Mouse (Mus musculus): ENCODE data around the gene Dpagt1. TPM values are rescaled to one million over a fixed set of nuclear protein-coding genes. Genes with fewer than 3 reads are reported as not detected.

The Dpagt1 gene
- polyA plus RNA-seq, 1 experiment: 47.4 TPM

DNA sequence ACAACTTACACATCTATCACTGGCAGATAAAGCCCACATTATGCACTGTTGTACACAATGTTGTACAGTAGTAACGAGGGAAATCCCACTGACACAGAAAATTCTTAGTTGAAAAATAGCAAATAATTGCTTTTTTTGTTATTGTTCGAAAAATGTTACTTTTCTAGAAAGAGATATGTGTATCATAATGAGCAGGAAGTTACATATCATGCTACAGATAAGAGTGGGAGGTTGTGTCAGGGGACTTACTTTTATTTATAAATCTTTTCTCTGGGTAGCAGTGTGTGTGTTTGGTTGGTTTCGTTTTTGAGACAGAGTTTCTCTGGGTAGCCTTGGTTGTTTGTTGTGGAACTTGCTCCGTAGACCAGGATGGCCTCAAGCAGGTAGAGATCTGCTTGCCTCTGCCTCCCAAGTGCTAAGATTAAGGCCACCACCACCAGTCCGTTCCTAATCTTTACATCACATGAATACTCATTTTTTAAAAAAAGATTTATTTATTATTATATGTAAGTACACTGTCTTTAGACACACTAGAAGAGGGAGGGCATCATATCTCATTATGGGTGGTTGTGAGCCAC, 52.4 kb downstream of the Dpagt1 start:
- Histone ChIP-seq H3K27me3 (ENCODE audit: control insufficient read depth, insufficient read depth, low read length) (no peaks in the 10 kb centered on the region), H3K4me3 (ENCODE audit: low read depth, low read length) (no peak overlapping the region), H3K36me3 (ENCODE audit: control insufficient read depth, insufficient read depth, low read length) (peaks cover 21% of the 10 kb centered on the region), H3K27ac (ENCODE audit: insufficient read depth, low read depth, low read length) (peak overlapping the region; percentile 83), H3K4me1 (ENCODE audit: control insufficient read depth, insufficient read depth, insufficient read length, low read length) (peaks cover 5% of the 10 kb centered on the region; the same call in 1 of the 2 replicates)
- WGBS: 36% methylated on average over 5 of the region's 5 CpGs
- TF ChIP-seq CTCF (IDR thresholded peaks at IDR 0.05; ENCODE audit: extremely low read depth, insufficient read length, insufficient replicate concordance, low read depth, low read length): no peak
- TF ChIP-seq POLR2A (IDR thresholded peaks at IDR 0.05; ENCODE audit: low read depth, low read length): no peak

DNA sequence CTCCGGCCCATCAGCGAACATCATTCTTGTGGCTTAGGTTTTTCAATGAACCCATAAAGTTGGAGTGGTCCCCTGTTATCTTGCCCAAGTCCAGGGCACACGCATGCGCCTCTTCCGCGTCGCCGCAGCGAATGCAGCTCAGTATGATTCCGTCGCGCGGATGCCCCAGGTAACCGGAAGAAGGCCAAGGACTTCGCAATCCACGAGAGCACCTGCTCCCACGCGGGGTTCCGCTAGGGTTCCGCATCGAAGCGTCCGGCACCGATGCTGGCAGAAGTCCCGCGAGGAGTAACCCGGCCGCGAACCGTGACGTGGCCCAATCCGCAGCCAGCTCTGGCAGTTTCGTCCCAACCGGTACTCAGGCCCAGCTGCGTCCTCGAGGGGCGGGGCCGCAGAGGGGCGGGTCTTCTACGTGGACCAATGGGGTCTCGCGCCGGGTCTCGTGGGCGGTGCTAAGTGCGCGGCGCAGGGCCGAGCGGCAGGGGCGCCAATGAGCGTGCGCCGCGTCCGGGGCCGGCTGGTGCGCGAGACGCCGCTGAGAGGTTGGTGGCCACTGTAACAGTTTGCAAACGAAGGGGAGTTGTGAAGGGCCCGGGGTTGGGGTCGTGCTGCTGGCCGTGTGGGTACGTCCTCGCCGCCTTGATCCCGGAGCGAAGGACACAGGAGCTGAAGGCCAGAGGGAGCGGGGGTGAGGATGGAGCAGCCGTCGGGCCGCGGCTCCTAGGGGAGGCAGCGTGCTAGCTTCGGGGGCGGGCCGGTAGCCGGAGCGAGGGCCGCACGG, 53.4 kb downstream of the Dpagt1 start, which contains the start of gene Hyou1:
Gene Hyou1, plus strand, starts transcription at position 437 of the 781 bp plus-strand sequence.
- peak within 1 kb of the TSS; percentile 83 for H3K4me3 ChIP-seq (ENCODE audit: low read depth, low read length)
- peak within 1 kb of the TSS; percentile 83 for H3K27ac ChIP-seq (ENCODE audit: insufficient read depth, low read depth, low read length)
- H3K4me1 ChIP-seq (ENCODE audit: control insufficient read depth, insufficient read depth, insufficient read length, low read length): peaks cover 3% of the 10 kb centered on the region; the same call in 1 of the 2 replicates
- peaks cover 30% of the 10 kb centered on the region for H3K36me3 ChIP-seq (ENCODE audit: control insufficient read depth, insufficient read depth, low read length)
- TF ChIP-seq POLR2A (IDR thresholded peaks at IDR 0.05; ENCODE audit: low read depth, low read length) (peak; percentile 88), CTCF (IDR thresholded peaks at IDR 0.05; ENCODE audit: extremely low read depth, insufficient read length, insufficient replicate concordance, low read depth, low read length) (no peak)
- no peaks in the 10 kb centered on the region for H3K27me3 ChIP-seq (ENCODE audit: control insufficient read depth, insufficient read depth, low read length)
- WGBS: under 1% methylated on average over 83 of the region's 83 CpGs

GRCm38 (mm10) chr9:44379862-44380261, 54.0 kb downstream of the Dpagt1 start:
- peak overlapping the region; percentile 24 for H3K27ac ChIP-seq (ENCODE audit: insufficient read depth, low read depth, low read length)
- H3K27me3 ChIP-seq (ENCODE audit: control insufficient read depth, insufficient read depth, low read length): no peaks in the 10 kb centered on the region
- WGBS: 2% methylated on average over 15 of the region's 15 CpGs
- peak overlapping the region; percentile 83 for H3K4me3 ChIP-seq (ENCODE audit: low read depth, low read length)
- peaks cover 3% of the 10 kb centered on the region; the same call in 1 of the 2 replicates for H3K4me1 ChIP-seq (ENCODE audit: control insufficient read depth, insufficient read depth, insufficient read length, low read length)
- peaks cover 36% of the 10 kb centered on the region for H3K36me3 ChIP-seq (ENCODE audit: control insufficient read depth, insufficient read depth, low read length)
- TF ChIP-seq POLR2A (IDR thresholded peaks at IDR 0.05; ENCODE audit: low read depth, low read length) (no peak), CTCF (IDR thresholded peaks at IDR 0.05; ENCODE audit: extremely low read depth, insufficient read length, insufficient replicate concordance, low read depth, low read length) (no peak)

Other genes with a start within 250 kb of the Dpagt1 start
- gene Mfrp, start 224.3 kb upstream of the Dpagt1 start, polyA plus RNA-seq (2012; rRNA removed): 0.04 TPM in 2 replicates
- gene C1qtnf5, start 218.8 kb upstream of the Dpagt1 start, polyA plus RNA-seq (2012; rRNA removed): 6.4 and 7.0 TPM in 2 replicates
- gene Gm49380, start 212.5 kb upstream of the Dpagt1 start, polyA plus RNA-seq (2012; rRNA removed): not detected in 2 replicates
- gene Rnf26, start 212.5 kb upstream of the Dpagt1 start, polyA plus RNA-seq (2012; rRNA removed): 16.9 and 26.4 TPM in 2 replicates
- gene Mcam, start 191.6 kb upstream of the Dpagt1 start, polyA plus RNA-seq (2012; rRNA removed): 14.2 and 14.3 TPM in 2 replicates
- 2.9 and 6.9 TPM in 2 replicates for gene Cbl, start 92.0 kb upstream of the Dpagt1 start, polyA plus RNA-seq (2012; rRNA removed)
- not detected in 2 replicates for gene Ccdc153, start 85.3 kb upstream of the Dpagt1 start, polyA plus RNA-seq (2012; rRNA removed)
- 9.9 and 23.6 TPM in 2 replicates for gene Pdzd3, start 74.5 kb upstream of the Dpagt1 start, polyA plus RNA-seq (2012; rRNA removed)
- gene Nlrx1, start 57.4 kb upstream of the Dpagt1 start, polyA plus RNA-seq (2012; rRNA removed): 3.1 and 7.5 TPM in 2 replicates
- 1.3 and 2.0 TPM in 2 replicates for gene Abcg4, start 37.4 kb upstream of the Dpagt1 start, polyA plus RNA-seq (2012; rRNA removed)
- gene Hinfp, start 20.3 kb upstream of the Dpagt1 start, polyA plus RNA-seq (2012; rRNA removed): 20.6 and 20.8 TPM in 2 replicates
- 113 and 257 TPM in 2 replicates for gene C2cd2l, start 5.7 kb upstream of the Dpagt1 start, polyA plus RNA-seq (2012; rRNA removed)
- 180 and 255 TPM in 2 replicates for gene H2afx, start 8.7 kb downstream of the Dpagt1 start, polyA plus RNA-seq (2012; rRNA removed)
- gene Hmbs, start 18.2 kb downstream of the Dpagt1 start, polyA plus RNA-seq (2012; rRNA removed): 37.0 and 44.0 TPM in 2 replicates
- gene Vps11, start 35.7 kb downstream of the Dpagt1 start, polyA plus RNA-seq (2012; rRNA removed): 12.4 and 22.3 TPM in 2 replicates
- 34.3 and 38.3 TPM in 2 replicates for gene Hyou1, start 53.5 kb downstream of the Dpagt1 start, polyA plus RNA-seq (2012; rRNA removed)
- gene Slc37a4, start 70.8 kb downstream of the Dpagt1 start, polyA plus RNA-seq (2012; rRNA removed): 27.1 and 54.9 TPM in 2 replicates
- gene Rps25, start 81.1 kb downstream of the Dpagt1 start, polyA plus RNA-seq (2012; rRNA removed): 40.0 and 48.3 TPM in 2 replicates
- gene Trappc4, start 81.6 kb downstream of the Dpagt1 start, polyA plus RNA-seq (2012; rRNA removed): 20.0 and 36.5 TPM in 2 replicates
- 17.8 and 21.3 TPM in 2 replicates for gene Ccdc84, start 92.5 kb downstream of the Dpagt1 start, polyA plus RNA-seq (2012; rRNA removed)
- not detected in 2 replicates for gene Foxr1, start 115.1 kb downstream of the Dpagt1 start, polyA plus RNA-seq (2012; rRNA removed)
- 1.4 TPM in 2 replicates for gene Upk2, start 129.0 kb downstream of the Dpagt1 start, polyA plus RNA-seq (2012; rRNA removed)
- 21.8 and 28.1 TPM in 2 replicates for gene Bcl9l, start 156.8 kb downstream of the Dpagt1 start, polyA plus RNA-seq (2012; rRNA removed)
- 2.0 and 5.7 TPM in 2 replicates for gene Cxcr5, start 235.9 kb downstream of the Dpagt1 start, polyA plus RNA-seq (2012; rRNA removed)